Mouse (Mus musculus): ENCODE measurements around the gene Sipa1l1. TPM values are rescaled to one million over a fixed set of nuclear protein-coding genes. Genes with fewer than 3 reads are reported as not detected.

Gene Sipa1l1
- polyA plus RNA-seq, 1 experiment from 2014 or later = 33.3 TPM

DNA sequence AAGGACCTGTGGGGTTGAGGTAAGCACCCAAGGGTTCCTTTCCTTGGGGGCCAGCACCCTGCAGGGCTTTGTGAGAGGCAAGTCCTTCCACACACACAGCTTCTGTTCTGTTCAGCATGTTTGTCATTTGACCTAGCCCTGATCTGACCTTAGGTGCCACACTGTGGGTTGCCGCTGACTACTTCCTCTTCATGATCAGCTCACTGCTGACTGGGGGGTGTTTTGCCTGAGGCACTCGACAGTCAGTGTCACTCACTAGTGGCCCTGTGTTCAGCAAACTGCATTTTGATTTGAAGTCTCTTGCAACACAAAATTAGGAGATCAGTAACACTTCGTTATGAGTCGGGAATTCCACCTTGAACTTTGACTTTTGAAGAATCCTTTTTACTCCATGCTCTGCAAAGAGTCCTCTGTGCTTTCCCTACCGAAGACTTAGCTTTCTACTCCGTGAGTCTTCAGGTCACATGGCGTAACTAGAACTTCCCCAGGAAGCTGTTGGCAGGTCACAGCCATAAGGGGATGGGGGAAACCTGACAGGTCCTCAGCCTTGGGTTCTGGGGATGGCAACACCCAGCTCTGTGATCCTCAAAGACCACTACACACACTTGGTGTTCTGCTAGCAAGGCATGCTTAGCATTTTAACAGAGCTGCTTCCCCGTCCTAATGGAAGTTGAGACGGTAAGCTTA, 279.2 kb downstream of the Sipa1l1 start:
- WGBS = 79% methylated on average over 9 of the region's 9 CpGs
- Histone ChIP-seq H3K36me3 (peaks cover 15% of the 10 kb centered on the region), H3K9ac (no peak overlapping the region), H3K27me3 (no peaks in the 10 kb centered on the region), H3K4me3 (no peak overlapping the region), H3K9me3 (replicated peaks) (0 out of 2 replicates have a peak, but pooled peaks cover 4% of the 10 kb centered on the region), H3K4me2 (replicated peaks) (no peak overlapping the region), H3K27ac (no peak overlapping the region), H3K4me1 (no peaks in the 10 kb centered on the region)
- ATAC-seq (ENCODE audit: low FRiP score) = no peak

DNA sequence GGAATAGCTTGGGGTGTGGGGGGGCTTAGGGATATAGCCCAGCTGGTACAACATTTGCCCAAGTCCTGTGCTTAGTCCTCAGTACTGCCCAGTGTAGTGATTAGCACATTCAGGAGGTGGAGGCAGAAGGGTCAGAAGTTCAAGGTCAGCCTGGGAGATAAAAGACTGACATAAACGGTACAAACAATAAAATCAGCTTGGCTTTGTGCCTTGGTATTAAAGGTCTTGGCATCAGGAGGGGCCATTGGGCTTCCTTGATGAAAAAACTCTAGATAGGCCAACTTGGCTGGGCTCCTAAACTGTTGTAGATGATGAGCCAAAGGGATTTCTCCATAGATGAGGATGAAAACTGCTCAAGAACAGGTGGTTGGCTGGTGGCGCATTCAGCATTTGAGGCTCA, 283.3 kb downstream of the Sipa1l1 start:
- Histone ChIP-seq H3K9me3 (replicated peaks) (0 out of 2 replicates have a peak, but pooled peaks cover 4% of the 10 kb centered on the region), H3K27me3 (no peaks in the 10 kb centered on the region), H3K27ac (no peak overlapping the region), H3K36me3 (peaks cover 7% of the 10 kb centered on the region), H3K4me1 (no peaks in the 10 kb centered on the region), H3K4me2 (replicated peaks) (no peak overlapping the region), H3K9ac (no peak overlapping the region), H3K4me3 (no peak overlapping the region)
- 90% methylated on average over 2 of the region's 2 CpGs for WGBS
- no peak for ATAC-seq (ENCODE audit: low FRiP score)

DNA sequence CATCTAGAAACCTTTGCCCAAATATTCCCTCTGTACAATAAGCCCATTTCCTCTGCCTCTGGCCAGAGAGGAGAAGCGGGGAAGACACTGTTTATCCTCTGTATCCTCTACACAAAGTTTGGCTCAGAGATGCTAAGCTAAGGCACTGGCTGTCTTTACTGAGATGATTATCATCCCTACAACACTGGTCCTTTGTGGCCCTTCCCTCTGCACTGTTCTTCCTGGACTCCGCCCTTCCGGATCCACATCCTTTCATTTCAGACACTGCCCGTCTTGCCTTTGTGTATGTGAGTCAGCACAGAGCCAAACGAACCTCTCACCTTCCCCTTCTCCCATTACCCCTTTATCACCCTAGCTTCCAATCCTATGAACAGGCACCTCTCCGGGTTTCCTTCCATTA, 285.3 kb downstream of the Sipa1l1 start:
- Histone ChIP-seq H3K27ac (no peak overlapping the region), H3K4me2 (replicated peaks) (no peak overlapping the region), H3K4me3 (no peak overlapping the region), H3K4me1 (no peaks in the 10 kb centered on the region), H3K36me3 (no peaks in the 10 kb centered on the region), H3K9me3 (replicated peaks) (0 out of 2 replicates have a peak, but pooled peaks cover 4% of the 10 kb centered on the region), H3K27me3 (no peaks in the 10 kb centered on the region), H3K9ac (no peak overlapping the region)
- 83% methylated on average over 6 of the region's 6 CpGs for WGBS
- ATAC-seq (ENCODE audit: low FRiP score) = no peak

DNA sequence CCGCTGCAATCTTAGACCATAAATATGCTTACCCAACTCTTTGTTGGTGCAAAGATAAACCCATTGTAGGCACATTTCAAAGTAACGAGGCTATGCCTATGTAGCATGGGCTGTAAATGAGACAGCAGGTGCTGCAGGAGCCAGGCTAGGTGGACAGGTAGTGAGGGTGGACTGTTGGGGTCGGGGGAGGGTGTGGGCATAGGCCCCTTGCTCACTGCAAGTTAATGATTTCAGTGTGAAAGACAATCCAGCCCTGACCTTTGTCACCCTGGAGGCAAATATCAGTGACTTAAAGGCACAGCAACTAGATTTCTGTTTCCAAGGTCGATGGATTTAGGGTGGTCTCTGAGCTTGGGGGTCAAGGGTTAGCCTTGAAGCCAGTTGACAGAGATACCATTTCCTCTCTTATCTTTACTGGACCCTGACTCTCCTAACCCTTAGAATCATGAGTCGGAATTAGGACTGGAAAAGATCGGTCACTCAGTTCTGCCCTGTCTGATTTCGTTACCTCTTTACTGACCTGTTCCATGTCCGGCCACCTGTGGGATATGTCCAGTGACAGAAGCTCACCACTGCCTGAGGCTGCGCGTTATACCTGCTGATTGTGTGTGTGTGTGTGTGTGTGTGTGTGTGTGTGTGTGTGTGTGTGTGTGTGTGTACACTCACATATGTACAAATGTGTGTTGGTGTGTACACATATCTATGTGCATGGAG, 286.7 kb downstream of the Sipa1l1 start:
- 0 out of 2 replicates have a peak, but pooled peaks cover 4% of the 10 kb centered on the region for H3K9me3 ChIP-seq (replicated peaks)
- no peak overlapping the region for H3K9ac ChIP-seq
- H3K4me1 ChIP-seq = no peaks in the 10 kb centered on the region
- no peak overlapping the region for H3K4me2 ChIP-seq (replicated peaks)
- H3K4me3 ChIP-seq = no peak overlapping the region
- ATAC-seq (ENCODE audit: low FRiP score) = no peak
- WGBS = 82% methylated on average over 10 of the region's 10 CpGs
- H3K36me3 ChIP-seq = no peaks in the 10 kb centered on the region
- no peaks in the 10 kb centered on the region for H3K27me3 ChIP-seq
- no peak overlapping the region for H3K27ac ChIP-seq

DNA sequence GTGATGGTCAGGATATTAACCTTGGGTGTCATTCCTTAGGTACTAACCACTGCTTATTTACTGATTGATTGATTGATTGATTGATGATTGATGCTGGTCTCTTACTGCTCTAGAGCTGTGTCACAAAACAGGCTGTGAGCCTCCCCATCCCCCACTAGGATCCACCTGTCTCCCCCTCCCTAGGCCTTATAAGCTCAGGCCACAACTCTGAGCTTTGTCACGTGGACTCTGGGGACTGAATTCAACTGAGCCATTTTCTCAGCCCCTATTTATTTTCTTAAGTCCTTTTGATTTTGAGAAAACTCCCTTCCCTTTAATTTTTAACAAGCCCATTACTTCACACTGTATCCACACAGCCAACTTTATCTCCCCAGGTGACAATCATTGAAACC, 287.3 kb downstream of the Sipa1l1 start:
- ATAC-seq (ENCODE audit: low FRiP score) = no peak
- 62% methylated on average over 1 of the region's 1 CpGs for WGBS
- no peaks in the 10 kb centered on the region for H3K4me1 ChIP-seq
- H3K9ac ChIP-seq = no peak overlapping the region
- no peaks in the 10 kb centered on the region for H3K27me3 ChIP-seq
- H3K4me3 ChIP-seq = no peak overlapping the region
- no peak overlapping the region for H3K27ac ChIP-seq
- H3K4me2 ChIP-seq (replicated peaks) = no peak overlapping the region
- H3K36me3 ChIP-seq = no peaks in the 10 kb centered on the region
- H3K9me3 ChIP-seq (replicated peaks) = 0 out of 2 replicates have a peak, but pooled peaks cover 4% of the 10 kb centered on the region

DNA sequence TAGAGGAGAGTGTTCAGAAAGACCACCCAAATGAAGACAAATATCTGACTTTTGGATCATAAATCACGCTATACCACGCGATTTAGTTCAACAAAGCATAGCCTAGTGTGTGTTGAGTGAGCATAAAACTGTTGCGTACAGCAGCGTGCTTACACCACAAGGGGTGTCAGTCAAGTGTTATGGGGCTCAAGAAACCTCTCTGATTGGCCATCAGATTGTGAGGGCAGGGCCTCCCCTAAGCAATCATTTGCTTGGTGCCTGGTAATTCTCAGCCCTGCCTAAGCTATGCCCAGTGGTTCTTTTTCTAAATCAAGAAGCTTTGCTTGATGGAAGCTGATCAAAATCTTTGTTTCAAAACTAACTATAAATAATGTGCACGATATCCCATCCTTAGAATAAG, 288.5 kb downstream of the Sipa1l1 start:
- Histone ChIP-seq H3K9me3 (replicated peaks) (no peaks in the 10 kb centered on the region), H3K4me2 (replicated peaks) (no peak overlapping the region), H3K9ac (no peak overlapping the region), H3K4me3 (no peak overlapping the region), H3K27me3 (no peaks in the 10 kb centered on the region), H3K36me3 (no peaks in the 10 kb centered on the region), H3K27ac (no peak overlapping the region), H3K4me1 (no peaks in the 10 kb centered on the region)
- 90% methylated on average over 6 of the region's 6 CpGs for WGBS
- ATAC-seq (ENCODE audit: low FRiP score) = no peak

DNA sequence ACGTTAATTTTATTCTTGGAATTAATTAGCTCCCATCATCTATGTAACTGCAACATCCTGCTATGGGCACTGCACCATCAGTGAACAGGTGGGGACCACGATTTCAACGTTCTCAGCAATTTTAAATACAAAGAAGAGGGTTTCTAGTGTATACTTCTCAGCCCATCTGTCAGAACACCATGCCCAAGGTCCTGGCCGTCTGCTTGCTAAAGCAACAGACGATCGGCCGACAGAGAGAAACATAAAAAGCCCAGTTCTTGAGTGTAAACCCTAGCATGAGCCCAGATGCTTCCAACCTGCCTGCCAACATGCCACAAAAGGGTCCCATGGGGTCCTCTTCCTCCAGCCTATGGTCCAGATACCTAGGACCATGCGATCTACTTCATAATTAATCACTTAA, 288.9 kb downstream of the Sipa1l1 start:
- ATAC-seq (ENCODE audit: low FRiP score) = no peak
- WGBS = 86% methylated on average over 8 of the region's 8 CpGs
- no peaks in the 10 kb centered on the region for H3K36me3 ChIP-seq
- H3K27me3 ChIP-seq = no peaks in the 10 kb centered on the region
- no peaks in the 10 kb centered on the region for H3K9me3 ChIP-seq (replicated peaks)
- no peaks in the 10 kb centered on the region for H3K4me1 ChIP-seq
- H3K9ac ChIP-seq = no peak overlapping the region
- H3K4me3 ChIP-seq = no peak overlapping the region
- no peak overlapping the region for H3K4me2 ChIP-seq (replicated peaks)
- H3K27ac ChIP-seq = no peak overlapping the region

DNA sequence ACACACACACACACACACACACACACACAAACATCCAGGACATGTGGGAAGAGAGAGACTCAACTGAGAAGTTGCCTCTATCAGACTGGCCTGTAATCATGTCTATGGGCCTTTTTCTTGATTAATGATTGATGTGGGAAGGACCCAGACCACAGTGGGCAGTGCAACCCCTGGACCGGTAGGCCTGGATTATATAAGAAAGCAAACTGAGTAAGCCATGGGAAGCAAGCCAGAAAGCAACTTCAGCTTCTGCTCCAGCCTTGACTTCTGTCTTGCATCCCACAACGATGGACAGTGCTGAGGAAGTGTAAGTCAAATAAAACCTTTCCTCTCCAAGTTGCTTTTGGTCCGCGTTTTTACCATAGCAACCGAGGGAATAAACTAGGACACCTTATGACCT, 298.1 kb downstream of the Sipa1l1 start:
- H3K9me3 ChIP-seq (replicated peaks) = no peaks in the 10 kb centered on the region
- no peaks in the 10 kb centered on the region for H3K36me3 ChIP-seq
- H3K4me3 ChIP-seq = no peak overlapping the region
- no peaks in the 10 kb centered on the region for H3K4me1 ChIP-seq
- WGBS = 84% methylated on average over 5 of the region's 5 CpGs
- H3K27me3 ChIP-seq = peaks cover 3% of the 10 kb centered on the region; the same call in 1 of the 2 replicates
- no peak overlapping the region for H3K9ac ChIP-seq
- H3K4me2 ChIP-seq (replicated peaks) = no peak overlapping the region
- H3K27ac ChIP-seq = no peak overlapping the region
- ATAC-seq (ENCODE audit: low FRiP score) = no peak

DNA sequence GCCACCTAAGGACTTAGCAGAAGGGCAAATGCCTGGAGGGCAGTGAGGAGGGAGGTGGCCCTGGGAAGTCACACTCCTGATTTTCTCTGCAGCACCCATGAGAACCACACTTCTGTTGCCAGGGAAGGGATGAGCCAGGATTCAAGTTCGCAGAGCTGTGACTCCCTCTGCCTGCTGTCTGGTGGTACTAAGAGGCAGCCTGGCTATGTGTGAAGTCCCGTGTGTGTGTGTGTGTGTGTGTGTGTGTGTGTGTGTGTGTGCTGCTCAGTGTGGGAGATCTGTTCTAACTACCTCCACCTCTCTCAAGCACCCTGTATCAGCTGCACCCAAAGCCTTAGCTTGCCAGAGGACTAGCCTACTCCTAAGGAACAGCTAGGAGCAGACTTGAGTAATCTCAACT, 298.5 kb downstream of the Sipa1l1 start:
- no peak overlapping the region for H3K4me3 ChIP-seq

DNA sequence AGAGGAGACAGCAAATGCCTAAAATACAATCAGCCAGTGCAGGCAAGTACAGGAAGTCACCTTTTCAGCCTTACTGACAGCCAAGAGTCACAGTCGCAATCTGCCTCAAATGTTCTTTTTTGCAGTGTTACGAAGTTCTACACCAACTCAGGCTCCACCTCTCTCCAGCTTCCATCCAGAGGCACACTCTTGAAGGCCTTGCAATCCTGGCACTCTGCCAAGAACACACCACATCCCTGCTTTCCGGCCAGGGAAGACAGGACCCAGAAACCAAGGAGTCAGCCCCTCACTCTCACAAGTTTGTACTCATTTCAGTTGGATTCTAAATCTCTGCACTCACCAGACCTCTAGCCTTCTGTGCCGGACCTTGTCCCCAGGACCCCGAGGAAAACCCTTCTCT, 299.3 kb downstream of the Sipa1l1 start:
- H3K4me3 ChIP-seq = no peak overlapping the region
- H3K9ac ChIP-seq = no peak overlapping the region
- 75% methylated on average over 5 of the region's 5 CpGs for WGBS
- ATAC-seq (ENCODE audit: low FRiP score) = no peak
- no peaks in the 10 kb centered on the region for H3K9me3 ChIP-seq (replicated peaks)
- peaks cover 3% of the 10 kb centered on the region; the same call in 1 of the 2 replicates for H3K27me3 ChIP-seq
- H3K4me1 ChIP-seq = no peaks in the 10 kb centered on the region
- H3K4me2 ChIP-seq (replicated peaks) = no peak overlapping the region
- H3K36me3 ChIP-seq = no peaks in the 10 kb centered on the region
- no peak overlapping the region for H3K27ac ChIP-seq

More for the DNA sequence above, 298.5 kb downstream of the Sipa1l1 start:
- Histone ChIP-seq H3K27ac (no peak overlapping the region), H3K4me1 (no peaks in the 10 kb centered on the region), H3K9ac (no peak overlapping the region), H3K9me3 (replicated peaks) (no peaks in the 10 kb centered on the region), H3K36me3 (no peaks in the 10 kb centered on the region), H3K27me3 (peaks cover 3% of the 10 kb centered on the region; the same call in 1 of the 2 replicates), H3K4me2 (replicated peaks) (no peak overlapping the region)
- ATAC-seq (ENCODE audit: low FRiP score) = no peak
- 90% methylated on average over 2 of the region's 2 CpGs for WGBS

DNA sequence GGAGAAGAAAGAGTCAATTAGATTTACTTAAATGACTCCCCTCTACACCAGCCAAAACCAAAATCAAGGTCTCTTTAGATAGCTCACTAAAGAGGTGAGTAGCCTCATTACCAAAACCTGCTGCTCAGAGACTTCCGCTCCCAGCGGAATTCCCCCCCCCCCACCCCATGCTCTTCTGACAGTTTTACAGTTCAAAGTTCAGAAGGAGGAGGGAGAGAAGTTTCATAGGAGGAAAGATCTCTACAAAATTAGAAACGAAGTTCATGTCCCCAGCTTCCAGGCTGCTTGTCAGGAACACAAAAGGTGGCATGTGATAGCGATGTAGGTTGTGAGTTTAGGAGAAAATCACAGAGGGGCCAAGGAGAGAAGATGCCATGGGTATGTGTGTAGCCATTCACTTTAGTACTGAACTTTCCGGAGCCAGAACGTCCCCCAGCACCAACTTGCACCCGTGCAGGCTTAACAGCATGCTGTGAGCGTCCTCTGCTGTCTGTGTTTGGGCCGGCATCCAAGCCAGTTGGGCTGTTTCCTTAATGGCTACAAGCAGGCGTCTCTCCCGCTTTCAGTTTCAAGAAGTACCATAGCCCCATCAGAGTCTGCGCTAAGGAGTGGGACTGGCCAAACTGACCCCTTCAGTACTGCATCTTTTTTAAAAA, 300.7 kb downstream of the Sipa1l1 start:
- WGBS = 4% methylated on average over 12 of the region's 12 CpGs
- H3K27me3 ChIP-seq = peaks cover 3% of the 10 kb centered on the region; the same call in 1 of the 2 replicates
- peak overlapping the region; percentile 88 for H3K4me2 ChIP-seq (replicated peaks)
- H3K4me3 ChIP-seq = peak overlapping the region; percentile 45
- peak overlapping the region; percentile 57; the same call in 1 of the 2 replicates for H3K27ac ChIP-seq
- no peaks in the 10 kb centered on the region for H3K9me3 ChIP-seq (replicated peaks)
- H3K9ac ChIP-seq = peak overlapping the region; percentile 61
- H3K4me1 ChIP-seq = no peaks in the 10 kb centered on the region
- no peaks in the 10 kb centered on the region for H3K36me3 ChIP-seq
- peak; percentile 86 for ATAC-seq (ENCODE audit: low FRiP score)

DNA sequence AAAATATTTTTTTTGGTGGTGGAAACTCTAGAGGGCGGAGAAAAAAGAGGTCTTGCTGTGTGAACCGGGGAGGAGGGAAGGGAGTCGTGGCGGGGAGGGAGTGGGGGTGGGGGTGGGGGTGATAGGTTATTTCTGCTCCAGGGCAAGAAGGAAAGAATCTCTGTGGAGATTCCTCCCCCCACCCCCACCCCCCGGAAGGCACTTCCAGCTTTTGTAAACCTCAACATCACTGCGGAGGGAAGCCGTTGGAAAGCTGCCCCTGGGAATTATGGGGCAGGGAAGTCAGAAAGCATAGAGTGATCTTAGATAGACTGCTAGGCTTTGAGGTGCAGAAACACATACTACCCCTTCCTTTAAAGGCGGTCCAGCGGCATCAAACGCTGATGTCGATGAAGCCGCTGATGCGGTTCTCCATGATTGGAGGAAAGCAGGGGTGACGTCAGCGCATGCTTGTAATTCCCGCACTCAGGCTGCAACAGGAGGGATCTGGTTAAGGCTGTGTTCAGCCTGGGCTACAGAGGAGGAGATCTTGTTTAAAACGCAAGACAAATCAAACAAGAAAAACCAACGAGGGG, 301.3 kb downstream of the Sipa1l1 start:
- Histone ChIP-seq H3K4me3 (peak overlapping the region; percentile 45), H3K9me3 (replicated peaks) (no peaks in the 10 kb centered on the region), H3K27ac (peak overlapping the region; percentile 57; the same call in 1 of the 2 replicates), H3K36me3 (no peaks in the 10 kb centered on the region), H3K27me3 (peaks cover 3% of the 10 kb centered on the region; the same call in 1 of the 2 replicates), H3K4me1 (no peaks in the 10 kb centered on the region), H3K9ac (peak overlapping the region; percentile 61), H3K4me2 (replicated peaks) (peak overlapping the region; percentile 88)
- 3% methylated on average over 18 of the region's 18 CpGs for WGBS
- peak; percentile 86 for ATAC-seq (ENCODE audit: low FRiP score)
